Mouse (Mus musculus): ENCODE results near the gene Ccdc148.

DNA sequence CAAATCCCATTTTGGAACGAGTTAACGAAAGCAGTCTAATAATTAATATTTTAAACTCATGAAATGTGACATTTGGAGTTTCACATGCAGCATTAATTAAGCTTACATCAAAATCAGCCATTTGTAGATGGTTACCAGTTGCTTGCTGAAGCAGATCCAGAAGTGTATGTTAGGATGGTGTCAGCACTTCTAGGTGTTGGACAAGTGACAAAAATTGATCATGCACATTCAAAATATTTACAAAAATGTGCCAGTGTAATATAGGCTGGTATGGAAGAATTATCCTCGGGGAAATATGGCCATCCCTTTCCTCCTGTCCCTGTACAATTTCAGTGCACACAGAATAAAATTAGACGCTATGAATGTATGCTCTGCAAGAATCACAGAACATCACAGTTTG lies 370.1 kb downstream of the Ccdc148 start:
- TF ChIP-seq GATA1 (IDR thresholded peaks at IDR 0.05; ENCODE audit: borderline replicate concordance, low read length) (no peak), FLI1 (IDR thresholded peaks at IDR 0.05; ENCODE audit: low read length) (no peak)
